9 mouse cellular contexts compared by ENCODE assay signal in the genomic region with DNA sequence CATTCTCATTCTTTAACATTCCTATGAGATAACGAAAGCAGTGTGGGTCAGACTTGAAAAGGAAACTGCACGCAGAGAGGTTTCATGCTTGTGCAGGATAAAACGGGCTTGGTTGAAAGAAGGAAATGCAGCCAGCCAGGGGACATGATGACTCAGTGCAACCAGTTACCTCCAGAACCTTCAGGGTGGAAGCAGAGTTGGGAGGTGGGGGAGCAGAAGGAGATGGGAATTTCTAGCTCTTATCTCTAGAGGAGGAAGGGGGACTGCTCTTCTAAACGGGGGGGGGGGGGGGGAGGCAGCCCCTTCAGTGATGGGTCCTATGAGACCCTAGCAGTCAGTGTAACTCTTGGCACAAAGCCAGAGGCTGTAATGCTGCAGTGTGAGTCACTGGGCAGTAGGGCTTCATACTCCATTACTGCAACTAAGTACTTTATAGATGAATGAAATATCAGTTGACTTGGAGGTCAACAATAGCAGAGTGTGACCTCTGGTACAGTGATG. TPM values are rescaled to one million over a fixed set of nuclear protein-coding genes. Genes with fewer than 3 reads are reported as not detected.
DNase-seq lines count a peak whose midpoint lies in the region; ATAC-seq and TF ChIP-seq lines count a peak whose summit lies in the region.
"Had no signal": no experiment of that assay in that cellular context is flagged by ENCODE, and none has a peak within 500 bp of the region (broad histone marks: within the 10 kb centered on the region; RNA-seq: fewer than 3 reads in every experiment).

No protein-coding gene starts in this region.

- 36% methylated on average over 4 of the region's 4 CpGs for WGBS in forebrain, embryonic 13.5 days
- 45% methylated on average over 4 of the region's 4 CpGs for WGBS in forebrain, embryonic 11.5 days
- WGBS in intestine, postnatal 0 days = 8% methylated on average over 4 of the region's 4 CpGs
- WGBS in lung, embryonic 15.5 days = 3% methylated on average over 4 of the region's 4 CpGs

- no peak for DNase-seq in forebrain, embryonic 11.5 days (ENCODE audit: low spot score)
- peak; percentile 92 for DNase-seq in 3T3-L1 (ENCODE audit: low read depth, low spot score)
- DNase-seq in cerebellum, adult 8-10 months = no peak
- no peak for DNase-seq in frontal cortex, postnatal 14 days (ENCODE audit: low spot score in 2 of 2)

- H3K27ac ChIP-seq in forebrain, embryonic 13.5 days = no peak overlapping the region
- no peak overlapping the region for H3K27ac ChIP-seq in forebrain, embryonic 11.5 days (ENCODE audit: low read depth, low read length)
- no peak overlapping the region for H3K27ac ChIP-seq in intestine, postnatal 0 days (ENCODE audit: low read depth, low read length)
- H3K27ac ChIP-seq in lung, embryonic 15.5 days = peak overlapping the region; percentile 69

- H3K9ac ChIP-seq in forebrain, embryonic 13.5 days = no peak overlapping the region
- H3K9ac ChIP-seq in forebrain, embryonic 11.5 days (ENCODE audit: low read length) = no peak overlapping the region
- no peak overlapping the region for H3K9ac ChIP-seq in intestine, postnatal 0 days (ENCODE audit: low read depth, low read length)
- no peak overlapping the region for H3K9ac ChIP-seq in lung, embryonic 15.5 days

- H3K9me3 ChIP-seq in forebrain, embryonic 13.5 days (replicated peaks) = no peaks in the 10 kb centered on the region
- no peaks in the 10 kb centered on the region for H3K9me3 ChIP-seq in forebrain, embryonic 11.5 days (ENCODE audit: control insufficient read depth, low read length)
- no peaks in the 10 kb centered on the region for H3K9me3 ChIP-seq in intestine, postnatal 0 days (ENCODE audit: control insufficient read depth)
- H3K9me3 ChIP-seq in lung, embryonic 15.5 days = no peaks in the 10 kb centered on the region

- no peak for TF ChIP-seq CTCF in intestine, postnatal 0 days (IDR thresholded peaks at IDR 0.05; ENCODE audit: low read depth)

- peak; percentile 48; the same call in 1 of the 2 replicates for ATAC-seq in forebrain, embryonic 13.5 days
- no peak for ATAC-seq in forebrain, embryonic 11.5 days (replicated peaks; ENCODE audit: low FRiP score)
- ATAC-seq in common myeloid progenitor, adult 5-6 weeks (replicated peaks; ENCODE audit: low read depth, poor library complexity, severe bottlenecking) = peak; percentile 72
- peak; percentile 56; the same call in 1 of the 2 replicates for ATAC-seq in intestine, postnatal 0 days
- ATAC-seq in lung, embryonic 15.5 days (ENCODE audit: borderline replicate concordance, extremely low read depth, low FRiP score, low TSS enrichment) = peak; percentile 65

- H3K4me2 ChIP-seq in forebrain, embryonic 13.5 days = no peak overlapping the region
- no peak overlapping the region for H3K4me2 ChIP-seq in forebrain, embryonic 11.5 days (ENCODE audit: low read depth, low read length, severe bottlenecking)
- H3K4me2 ChIP-seq in intestine, postnatal 0 days (replicated peaks; ENCODE audit: low read depth) = peak overlapping the region; percentile 48
- H3K4me2 ChIP-seq in lung, embryonic 15.5 days = peak overlapping the region; percentile 36

- H3K36me3 ChIP-seq in forebrain, embryonic 13.5 days (ENCODE audit: poor library complexity, severe bottlenecking) = no peaks in the 10 kb centered on the region
- H3K36me3 ChIP-seq in forebrain, embryonic 11.5 days (ENCODE audit: control insufficient read depth, insufficient read depth, low read length) = no peaks in the 10 kb centered on the region
- no peaks in the 10 kb centered on the region for H3K36me3 ChIP-seq in intestine, postnatal 0 days (ENCODE audit: control insufficient read depth, insufficient read depth)
- no peaks in the 10 kb centered on the region for H3K36me3 ChIP-seq in lung, embryonic 15.5 days

- peaks cover 17% of the 10 kb centered on the region; the same call in 1 of the 2 replicates for H3K4me1 ChIP-seq in forebrain, embryonic 13.5 days
- H3K4me1 ChIP-seq in forebrain, embryonic 11.5 days (replicated peaks; ENCODE audit: control insufficient read depth, insufficient read depth, low read length) = no peaks in the 10 kb centered on the region; the same call in 1 of the 2 replicates
- no peaks in the 10 kb centered on the region for H3K4me1 ChIP-seq in intestine, postnatal 0 days (replicated peaks; ENCODE audit: control insufficient read depth, insufficient read depth, low read length)
- peaks cover 13% of the 10 kb centered on the region for H3K4me1 ChIP-seq in lung, embryonic 15.5 days

- no peak overlapping the region for H3K4me3 ChIP-seq in forebrain, embryonic 13.5 days
- H3K4me3 ChIP-seq in forebrain, embryonic 11.5 days (ENCODE audit: low read depth, low read length) = no peak overlapping the region
- H3K4me3 ChIP-seq in intestine, postnatal 0 days (ENCODE audit: low read depth, low read length) = no peak overlapping the region
- no peak overlapping the region for H3K4me3 ChIP-seq in lung, embryonic 15.5 days

- no peaks in the 10 kb centered on the region for H3K27me3 ChIP-seq in forebrain, embryonic 13.5 days
- H3K27me3 ChIP-seq in forebrain, embryonic 11.5 days (ENCODE audit: control insufficient read depth, insufficient read depth, low read length) = no peaks in the 10 kb centered on the region
- H3K27me3 ChIP-seq in intestine, postnatal 0 days (replicated peaks; ENCODE audit: control insufficient read depth, insufficient read depth, low read length) = no peaks in the 10 kb centered on the region
- H3K27me3 ChIP-seq in lung, embryonic 15.5 days = no peaks in the 10 kb centered on the region

RNA-seq across cellular contexts. Expression of gene Ifnb1, which starts 6.8 kb away (rescaled TPM):
- polyA plus RNA-seq in forebrain, embryonic 13.5 days (2015; fragmentation: Nextera tagmentation; extraction: Ambion mirVana) = not detected in 2 replicates
- polyA plus RNA-seq in forebrain, embryonic 11.5 days (2014; fragmentation: Nextera tagmentation; extraction: Ambion mirVana) = not detected in 2 replicates
- not detected in 2 replicates for total RNA-seq in common myeloid progenitor, adult 5-6 weeks (2017)
- polyA plus RNA-seq in intestine, postnatal 0 days (2015; fragmentation: Nextera tagmentation; extraction: Ambion mirVana) = not detected in 2 replicates
- polyA plus RNA-seq in lung, embryonic 15.5 days (2015; fragmentation: Nextera tagmentation; extraction: Ambion mirVana) = not detected in 2 replicates
- polyA plus RNA-seq: large intestine, adult 2 months had no signal

RNA-seq across cellular contexts. Expression of gene Ifna15, which starts 42.3 kb away (rescaled TPM):
- not detected in 2 replicates for polyA plus RNA-seq in forebrain, embryonic 13.5 days (2015; fragmentation: Nextera tagmentation; extraction: Ambion mirVana)
- not detected in 2 replicates for polyA plus RNA-seq in forebrain, embryonic 11.5 days (2014; fragmentation: Nextera tagmentation; extraction: Ambion mirVana)
- not detected in 2 replicates for total RNA-seq in common myeloid progenitor, adult 5-6 weeks (2017)
- not detected in 2 replicates for polyA plus RNA-seq in intestine, postnatal 0 days (2015; fragmentation: Nextera tagmentation; extraction: Ambion mirVana)
- polyA plus RNA-seq in lung, embryonic 15.5 days (2015; fragmentation: Nextera tagmentation; extraction: Ambion mirVana) = not detected in 2 replicates
- polyA plus RNA-seq: large intestine, adult 2 months had no signal

RNA-seq across cellular contexts. Expression of gene Ifna14, which starts 55.8 kb away (rescaled TPM):
- not detected in 2 replicates for polyA plus RNA-seq in forebrain, embryonic 13.5 days (2015; fragmentation: Nextera tagmentation; extraction: Ambion mirVana)
- not detected in 2 replicates for polyA plus RNA-seq in forebrain, embryonic 11.5 days (2014; fragmentation: Nextera tagmentation; extraction: Ambion mirVana)
- not detected in 2 replicates for total RNA-seq in common myeloid progenitor, adult 5-6 weeks (2017)
- polyA plus RNA-seq in intestine, postnatal 0 days (2015; fragmentation: Nextera tagmentation; extraction: Ambion mirVana) = not detected in 2 replicates
- not detected in 2 replicates for polyA plus RNA-seq in lung, embryonic 15.5 days (2015; fragmentation: Nextera tagmentation; extraction: Ambion mirVana)
- polyA plus RNA-seq: large intestine, adult 2 months had no signal

Comparison
In these comparisons a context has a peak if more than half of its experiments do, and no peak if none do; other contexts are left out.
1. H3K4me2 ChIP-seq: peak in intestine, postnatal 0 days (single experiment) and lung, embryonic 15.5 days (single experiment); none in forebrain, embryonic 13.5 days (single experiment) and forebrain, embryonic 11.5 days (single experiment).